Mouse (Mus musculus) megakaryocyte progenitor cell, adult 5-6 weeks (primary cell): ENCODE measurements around the gene Man1c1. TPM values are rescaled to one million over a fixed set of nuclear protein-coding genes. Genes with fewer than 3 reads are reported as not detected.

Source experiments
- ATAC-seq: replicated peaks from 2 replicates; pipeline ENCODE4 v1.8.0; 2016; ENCODE audit warnings: mild to moderate bottlenecking, moderate TSS enrichment, inconsistent platforms; ENCODE audit not compliant: poor library complexity
- total RNA-seq, 2 experiments: library from RNA; stranded (forward) in 1 of 2; stranded (reverse) in 1 of 2; fragments of 157-497, 149-512 nt in 1 of 2; fragments of 200-1000 nt in 1 of 2; gene quantifications; 2 replicates each; pipeline versions ENCODE4 v1.2.3 to v1.2.4; 2015 to 2017

Gene Man1c1
- total RNA-seq, 2 experiments from 2014 or later: 5.8 to 10.5 TPM

- ATAC-seq: no peak
These were observed 58.8 kb downstream of the Man1c1 start for GRCm38 (mm10) chr4:134645042-134645948.

GRCm38 (mm10) chr4:134644410-134644809, 59.7 kb downstream of the Man1c1 start:
- no peak for ATAC-seq

DNA sequence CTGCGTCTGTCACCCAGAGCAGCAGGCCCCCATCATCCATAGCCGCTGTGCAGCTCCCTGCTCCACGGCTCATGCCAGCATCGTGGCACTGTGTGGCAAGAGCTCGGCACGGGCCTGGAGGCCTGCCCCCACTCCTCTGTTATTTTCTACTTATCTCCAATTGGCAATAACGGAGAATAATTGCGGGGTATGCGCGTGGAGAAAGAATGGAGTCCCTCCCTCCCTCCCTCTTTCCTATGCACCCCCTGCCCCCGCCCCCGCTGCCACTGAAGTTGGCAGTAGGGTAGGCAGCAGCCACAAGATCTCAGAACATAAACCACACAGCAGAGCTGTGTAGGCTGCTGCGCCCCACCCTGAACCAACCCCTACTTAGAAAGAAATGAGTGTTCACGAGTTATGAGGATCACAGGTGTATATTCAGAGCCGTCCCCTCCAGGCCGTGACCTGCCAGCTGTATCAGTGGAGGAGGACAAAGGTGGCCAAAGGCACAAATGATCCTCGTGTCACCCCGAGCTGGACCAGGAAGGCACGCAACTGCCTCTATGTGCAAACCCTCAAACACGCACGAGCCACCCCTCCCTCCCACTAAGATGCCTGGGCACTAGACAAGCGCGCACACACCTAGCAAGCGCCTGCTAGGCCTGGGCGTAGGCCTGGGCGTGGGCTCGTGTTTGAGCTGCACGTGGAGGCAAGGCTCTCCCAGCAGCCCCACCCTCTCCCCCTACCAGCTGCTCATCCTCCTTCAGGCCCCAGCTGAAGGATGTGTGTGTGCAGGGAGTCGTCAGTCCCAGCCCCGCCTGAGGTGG, 62.2 kb downstream of the Man1c1 start:
- ATAC-seq: no peak

- no peak for ATAC-seq
These were observed 64.8 kb downstream of the Man1c1 start for GRCm38 (mm10) chr4:134639325-134639724.

- ATAC-seq: no peak
These were observed 66.0 kb downstream of the Man1c1 start for GRCm38 (mm10) chr4:134638111-134638550.

DNA sequence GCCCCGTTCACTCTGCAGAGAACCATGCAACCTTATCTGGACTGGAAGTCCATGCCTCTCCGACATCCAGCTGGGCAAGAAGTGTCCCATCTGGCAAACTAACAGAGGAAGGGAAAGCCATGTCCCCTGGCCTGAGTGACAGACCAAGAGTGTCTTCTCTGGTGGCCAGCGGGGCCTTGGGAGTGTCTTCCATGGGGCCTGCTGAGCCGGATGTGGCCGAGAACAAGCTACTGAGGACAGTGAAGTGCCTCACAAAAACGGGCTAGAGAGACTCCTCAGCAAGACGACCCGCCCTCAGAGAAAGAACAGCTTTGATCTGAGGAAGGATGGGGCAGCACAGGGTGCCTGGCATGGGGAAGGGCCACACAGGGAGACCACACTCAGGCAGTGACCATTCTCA, 67.7 kb downstream of the Man1c1 start:
- ATAC-seq: no peak

DNA sequence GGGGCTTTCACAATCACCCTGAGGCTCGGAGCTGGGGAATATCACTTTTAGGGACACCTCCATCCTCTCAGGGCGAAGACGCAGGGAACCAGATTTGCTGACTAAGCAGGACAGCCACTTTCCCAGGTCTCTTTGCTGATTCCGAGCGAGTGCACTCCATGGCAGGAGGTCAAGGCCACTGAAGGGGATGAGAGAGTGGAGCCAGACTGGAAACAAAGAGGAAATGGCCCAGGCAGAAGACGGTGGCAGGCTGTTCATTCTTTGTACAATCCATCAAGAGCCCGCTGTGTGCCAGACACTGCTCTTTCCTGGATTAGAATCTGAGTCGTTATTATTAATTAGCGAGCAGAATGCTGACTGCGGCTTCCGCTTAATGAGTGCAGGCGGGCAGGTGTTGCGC, 70.1 kb downstream of the Man1c1 start:
- ATAC-seq: no peak

DNA sequence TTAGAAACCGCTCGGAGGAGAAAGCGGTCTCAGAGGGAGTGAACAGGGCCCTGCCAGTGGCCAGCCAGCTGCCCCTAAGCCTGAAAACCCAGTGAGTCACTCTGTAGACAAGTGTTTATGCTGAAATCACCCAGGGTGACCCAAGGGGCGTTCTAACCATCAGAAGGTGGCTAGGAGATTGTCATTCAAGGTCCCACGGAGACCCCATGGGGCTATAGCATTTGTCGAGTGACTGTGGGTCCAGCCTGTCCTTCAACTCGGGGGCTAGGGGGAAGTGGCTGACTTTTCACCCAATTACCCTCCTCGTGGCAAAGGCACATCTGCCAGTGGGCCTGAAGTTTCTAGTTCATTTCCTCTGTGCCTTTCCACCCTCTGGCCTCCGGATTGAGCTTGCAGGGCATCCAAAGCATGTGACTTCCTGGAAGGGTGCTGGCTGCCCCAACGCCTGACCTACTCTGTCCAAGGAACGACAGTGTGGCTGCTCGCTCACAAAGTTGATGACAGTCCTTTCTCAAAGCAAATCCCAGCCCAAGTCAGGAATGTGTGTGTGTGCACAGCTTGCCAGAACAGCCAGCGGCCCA, 71.9 kb downstream of the Man1c1 start:
- ATAC-seq: no peak; the same call in 1 of the 2 replicates

GRCm38 (mm10) chr4:134631471-134632130, 72.5 kb downstream of the Man1c1 start:
- no peak for ATAC-seq

DNA sequence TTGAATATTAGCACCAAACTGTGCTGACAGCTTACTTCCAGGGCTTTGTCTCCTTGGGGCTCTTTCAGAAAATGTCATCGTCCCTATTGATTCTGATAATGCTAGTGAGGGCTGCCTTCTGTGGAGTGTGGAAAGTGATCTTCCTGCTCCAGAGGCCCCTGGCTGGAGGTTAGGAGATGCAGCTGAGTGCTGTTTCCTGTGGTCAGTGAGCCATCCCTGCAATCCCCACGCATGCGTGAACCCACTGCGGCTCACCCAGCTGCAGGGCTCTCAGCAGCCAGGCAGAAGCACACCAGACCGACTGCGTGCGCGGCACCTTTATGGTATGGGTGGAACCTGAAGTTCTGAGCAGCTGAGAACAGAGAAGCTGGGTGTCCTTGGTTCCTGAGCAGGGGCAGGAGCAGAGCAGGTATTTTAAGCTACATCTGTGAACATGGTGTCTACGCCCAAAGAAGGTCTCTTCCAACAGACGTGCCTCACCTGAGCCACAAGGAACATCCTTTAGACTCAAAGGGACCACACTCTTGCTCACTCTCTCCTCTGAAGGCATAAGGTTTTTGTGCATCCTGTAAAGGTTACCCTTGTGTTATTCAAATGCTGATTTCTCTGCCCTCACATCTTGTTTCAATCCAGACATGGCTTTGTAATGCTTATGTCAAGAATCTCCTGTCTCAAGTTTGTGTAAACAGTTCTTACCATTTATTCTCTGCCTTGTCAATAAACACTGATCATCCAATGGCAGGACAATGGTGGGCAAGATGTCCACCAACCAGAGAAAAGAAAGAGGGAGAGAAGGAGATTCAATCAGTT, 75.3 kb downstream of the Man1c1 start:
- ATAC-seq: no peak

GRCm38 (mm10) chr4:134628058-134628457, 76.0 kb downstream of the Man1c1 start:
- no peak for ATAC-seq

- ATAC-seq: no peak
These were observed 77.2 kb downstream of the Man1c1 start for GRCm38 (mm10) chr4:134626883-134627282.

GRCm38 (mm10) chr4:134626350-134626749, 77.7 kb downstream of the Man1c1 start:
- no peak for ATAC-seq

- peak; percentile 26; the same call in 1 of the 2 replicates for ATAC-seq
These were observed 79.8 kb downstream of the Man1c1 start for GRCm38 (mm10) chr4:134624109-134624862.

GRCm38 (mm10) chr4:134621695-134622094, 82.4 kb downstream of the Man1c1 start:
- no peak for ATAC-seq

- ATAC-seq: no peak
These were observed 83.8 kb downstream of the Man1c1 start for GRCm38 (mm10) chr4:134620246-134620645.

DNA sequence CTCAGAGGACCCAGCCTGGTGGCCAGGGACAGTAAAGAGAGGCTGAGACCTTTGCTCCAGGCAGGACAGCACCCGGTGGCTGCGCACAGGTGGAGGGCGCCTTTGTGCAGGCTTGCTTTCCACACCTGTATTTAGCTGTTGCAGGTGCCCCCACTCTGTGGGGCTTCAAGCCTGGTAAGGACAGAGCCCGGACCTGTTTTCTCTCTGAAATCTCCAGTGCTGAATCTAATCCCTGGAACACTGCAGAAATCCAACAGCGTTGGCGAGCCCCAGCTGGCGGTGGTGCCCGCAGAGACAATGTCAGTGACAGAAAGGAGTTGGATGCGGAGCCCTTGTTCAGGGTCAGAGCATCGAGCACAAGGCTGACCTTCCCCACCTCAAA, 84.6 kb downstream of the Man1c1 start:
- no peak for ATAC-seq

- ATAC-seq: peak; percentile 74
These were observed 85.1 kb downstream of the Man1c1 start for GRCm38 (mm10) chr4:134618810-134619488.

- ATAC-seq: no peak
These were observed 86.3 kb downstream of the Man1c1 start for GRCm38 (mm10) chr4:134617779-134618178.
